Mouse (Mus musculus): ENCODE data around the gene Sult2b1.

Gene Sult2b1

DNA sequence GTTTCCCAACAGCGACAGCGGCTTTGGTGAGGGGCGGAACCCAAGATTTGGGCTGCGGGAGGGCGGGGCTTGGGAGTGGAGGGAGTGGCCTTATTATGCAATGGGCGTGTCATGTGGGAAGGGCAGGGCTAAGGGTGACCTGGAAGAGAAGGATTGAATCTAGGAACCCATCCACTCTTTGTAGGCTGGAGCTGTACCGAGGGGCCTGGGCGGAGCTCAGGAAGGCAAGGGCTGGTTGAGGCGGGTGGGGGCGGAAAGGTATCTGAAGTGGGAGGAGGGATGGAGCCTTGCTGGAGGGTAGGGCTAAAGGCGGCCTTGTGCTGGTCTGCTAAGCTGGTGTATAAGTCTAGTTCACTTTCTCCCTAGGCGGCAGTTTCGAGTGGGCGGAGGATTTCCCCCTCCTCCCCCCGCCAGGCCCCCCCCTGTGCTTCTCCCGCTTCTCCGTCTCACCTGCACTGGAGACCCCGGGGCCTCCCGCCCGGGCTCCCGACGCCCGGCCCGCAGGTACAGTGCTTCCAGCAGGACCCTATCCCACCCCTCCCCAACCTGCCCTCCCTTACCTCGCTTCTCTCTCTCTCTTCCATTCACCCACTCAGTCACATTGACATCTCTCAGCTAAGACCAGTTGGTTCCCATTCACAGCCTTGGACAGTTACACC is 16.2 kb upstream of the Sult2b1 start:
- peak; percentile 87 for DNase-seq (ENCODE audit: low read depth, low spot score)

DNA sequence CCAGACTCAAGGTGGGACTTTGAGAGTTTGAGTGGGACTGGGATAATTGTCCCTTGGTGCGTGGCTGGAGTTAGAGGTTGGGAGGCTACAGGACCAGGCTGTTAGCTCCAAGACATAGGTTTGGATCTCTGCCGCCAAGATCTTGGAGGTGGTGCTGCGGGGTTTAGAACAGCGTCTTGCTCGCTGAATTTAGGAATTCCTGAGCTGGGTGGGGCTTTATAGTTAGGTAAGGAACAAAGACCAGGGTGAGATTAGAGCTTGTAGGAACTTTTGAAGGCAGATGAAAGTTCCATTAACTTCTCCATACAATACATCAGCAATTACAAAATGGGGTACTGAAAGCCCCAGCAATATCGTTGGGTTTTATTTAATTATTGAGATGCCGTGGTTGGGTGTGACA is 15.5 kb upstream of the Sult2b1 start:
- DNase-seq (ENCODE audit: low read depth, low spot score) = no peak

DNA sequence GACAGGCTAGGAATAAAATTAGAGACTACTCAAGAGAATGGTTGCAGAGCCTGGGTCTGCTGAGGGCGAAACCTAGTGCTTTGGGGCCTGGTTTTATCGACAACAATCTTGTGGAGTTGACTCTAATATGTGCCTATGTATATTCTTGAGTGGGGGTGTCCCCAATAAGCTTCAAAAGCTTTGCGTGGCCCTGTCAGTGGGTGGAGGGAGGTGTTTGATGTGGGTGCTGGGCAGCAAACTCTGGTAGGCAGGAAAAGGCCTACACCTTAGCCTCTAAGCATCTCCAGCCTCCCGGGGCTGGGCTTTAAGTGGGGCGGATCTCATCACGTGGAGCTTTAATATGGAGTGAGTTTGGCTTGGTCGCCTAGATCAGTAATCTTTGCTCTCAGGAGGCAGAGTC is 14.5 kb upstream of the Sult2b1 start:
- peak; percentile 13 for DNase-seq (ENCODE audit: low read depth, low spot score)

DNA sequence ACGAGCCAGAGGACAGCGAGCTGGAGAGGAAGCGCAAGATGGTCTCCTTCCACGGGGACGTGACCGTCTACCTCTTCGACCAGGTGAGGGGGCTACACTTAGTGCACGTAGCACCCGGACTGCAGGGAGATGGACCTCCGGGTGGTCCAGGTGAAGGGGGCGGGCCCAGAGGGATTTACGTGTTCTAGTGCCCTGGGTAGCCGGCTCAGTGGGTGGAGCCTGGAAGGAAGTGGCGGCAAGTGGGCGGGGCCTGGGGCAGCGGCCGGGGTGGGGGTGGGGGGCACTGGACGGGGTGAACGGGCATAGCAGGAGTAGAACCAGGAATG is 14.0 kb upstream of the Sult2b1 start:
- peak; percentile 40 for DNase-seq (ENCODE audit: low read depth, low spot score)

DNA sequence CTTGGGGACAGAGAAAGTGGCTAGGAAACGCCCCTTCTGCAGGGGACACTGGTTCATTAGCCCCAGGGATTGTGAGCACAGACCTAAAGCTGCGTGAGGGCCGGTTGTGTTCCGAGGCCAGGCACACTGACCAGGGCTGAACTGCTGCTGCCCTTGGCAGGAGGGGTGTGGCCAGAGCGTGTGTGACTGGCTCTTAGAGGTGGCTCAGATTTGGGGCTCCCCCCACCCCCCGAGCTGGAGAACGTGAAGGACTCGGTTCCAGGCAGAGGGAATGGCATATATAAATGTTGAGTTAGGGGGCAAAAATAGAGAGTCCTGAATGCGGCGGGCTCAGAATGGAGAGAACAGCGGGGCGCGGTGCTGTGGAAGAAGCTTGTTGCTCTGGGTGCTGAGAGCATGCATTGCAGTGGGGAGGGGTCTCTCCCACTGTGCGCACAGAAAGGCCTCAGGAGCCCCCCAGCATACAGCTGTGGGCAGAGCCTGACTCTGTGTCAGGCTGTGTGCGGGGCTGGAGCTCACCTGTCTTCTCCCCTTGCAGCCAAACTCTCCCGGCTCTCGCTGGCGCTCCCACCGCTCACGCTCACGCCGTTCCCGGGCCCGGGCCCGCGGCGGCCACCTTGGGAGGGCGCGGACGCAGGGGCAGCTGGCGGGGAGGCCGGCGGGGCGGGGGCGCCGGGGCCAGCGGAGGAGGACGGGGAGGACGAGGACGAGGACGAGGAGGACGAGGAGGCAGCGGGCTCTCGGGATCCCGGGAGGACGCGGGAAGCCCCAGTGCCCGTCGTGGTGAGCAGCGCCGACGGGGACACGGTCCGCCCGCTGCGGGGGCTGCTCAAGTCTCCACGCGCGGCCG is 13.4 kb upstream of the Sult2b1 start:
- no peak for DNase-seq (ENCODE audit: low read depth, low spot score)

DNA sequence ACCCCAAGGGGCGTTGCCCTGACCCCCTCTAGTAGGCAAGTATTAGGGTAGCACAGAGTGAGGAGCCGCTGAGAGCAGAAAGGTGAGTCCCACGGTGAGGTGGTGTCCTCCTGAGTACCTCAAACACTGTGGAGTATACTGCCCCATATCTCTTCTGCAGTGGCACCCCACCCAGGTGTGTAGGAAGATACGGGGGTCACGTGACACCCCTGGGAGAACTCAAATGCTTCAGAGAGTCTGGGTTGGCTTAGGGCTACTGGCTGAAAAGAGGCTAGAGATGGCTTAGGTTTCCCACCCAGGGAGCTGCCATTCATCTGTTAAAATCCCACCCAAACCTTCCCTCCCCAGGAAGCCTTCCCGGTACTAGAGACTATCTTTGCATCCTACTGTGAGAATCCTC is 12.5 kb upstream of the Sult2b1 start:
- no peak for DNase-seq (ENCODE audit: low read depth, low spot score)

DNA sequence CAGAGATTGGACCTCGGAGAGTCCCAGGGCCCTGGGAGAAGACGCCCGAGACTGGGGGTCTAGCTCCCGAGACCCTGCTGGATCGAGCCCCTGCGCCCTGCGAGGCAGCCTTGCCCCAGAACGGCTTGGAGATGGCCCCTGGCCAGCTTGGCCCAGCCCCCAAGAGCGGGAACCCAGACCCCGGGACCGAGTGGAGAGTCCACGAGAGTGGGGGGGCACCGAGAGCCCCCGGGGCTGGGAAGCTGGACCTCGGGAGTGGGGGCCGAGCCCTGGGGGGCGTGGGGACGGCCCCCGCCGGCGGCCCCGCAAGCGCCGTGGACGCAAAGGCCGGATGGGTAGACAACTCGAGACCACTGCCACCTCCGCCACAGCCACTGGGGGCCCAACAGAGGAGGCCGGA is 10.5 kb upstream of the Sult2b1 start:
- no peak for DNase-seq (ENCODE audit: low read depth, low spot score)

DNA sequence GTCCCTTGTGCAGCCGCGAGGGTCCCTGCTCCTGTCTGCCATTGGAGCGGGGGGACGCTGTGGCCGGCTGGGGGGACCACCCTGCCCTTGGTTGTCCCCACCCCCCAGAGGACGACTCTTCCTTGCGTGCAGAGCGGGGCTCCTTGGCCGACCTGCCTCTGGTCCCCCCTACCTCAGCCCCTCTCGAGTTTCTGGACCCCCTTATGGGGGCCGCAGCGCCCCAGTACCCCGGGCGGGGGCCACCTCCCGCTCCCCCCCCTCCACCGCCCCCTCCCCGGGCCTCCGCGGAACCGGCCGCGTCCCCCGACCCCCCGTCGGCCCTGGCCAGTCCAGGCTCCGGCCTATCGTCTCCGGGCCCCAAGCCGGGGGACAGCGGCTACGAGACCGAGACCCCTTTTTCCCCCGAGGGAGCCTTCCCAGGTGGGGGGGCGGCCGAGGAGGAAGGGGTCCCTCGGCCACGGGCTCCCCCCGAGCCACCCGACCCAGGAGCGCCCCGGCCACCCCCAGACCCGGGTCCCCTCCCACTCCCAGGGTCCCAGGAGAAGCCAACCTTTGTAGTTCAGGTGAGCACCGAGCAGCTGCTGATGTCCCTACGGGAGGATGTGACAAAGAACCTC is 9.6 kb upstream of the Sult2b1 start:
- DNase-seq (ENCODE audit: low read depth, low spot score) = no peak

DNA sequence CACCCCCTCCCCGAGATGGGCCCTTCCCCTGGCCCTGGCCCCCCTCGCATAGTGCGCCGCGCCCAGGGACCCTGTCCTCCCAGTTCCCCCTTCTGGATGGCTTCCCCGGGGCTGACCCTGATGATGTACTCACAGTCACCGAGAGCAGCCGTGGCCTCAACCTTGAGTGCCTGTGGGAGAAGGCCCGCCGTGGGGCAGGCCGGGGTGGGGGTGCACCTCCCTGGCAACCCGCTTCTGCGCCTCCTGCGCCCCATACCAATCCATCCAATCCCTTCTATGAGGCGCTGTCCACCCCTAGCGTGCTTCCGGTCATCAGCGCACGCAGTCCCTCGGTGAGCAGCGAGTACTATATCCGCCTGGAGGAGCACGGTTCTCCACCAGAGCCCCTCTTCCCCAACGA is 8.8 kb upstream of the Sult2b1 start:
- DNase-seq (ENCODE audit: low read depth, low spot score) = no peak

DNA sequence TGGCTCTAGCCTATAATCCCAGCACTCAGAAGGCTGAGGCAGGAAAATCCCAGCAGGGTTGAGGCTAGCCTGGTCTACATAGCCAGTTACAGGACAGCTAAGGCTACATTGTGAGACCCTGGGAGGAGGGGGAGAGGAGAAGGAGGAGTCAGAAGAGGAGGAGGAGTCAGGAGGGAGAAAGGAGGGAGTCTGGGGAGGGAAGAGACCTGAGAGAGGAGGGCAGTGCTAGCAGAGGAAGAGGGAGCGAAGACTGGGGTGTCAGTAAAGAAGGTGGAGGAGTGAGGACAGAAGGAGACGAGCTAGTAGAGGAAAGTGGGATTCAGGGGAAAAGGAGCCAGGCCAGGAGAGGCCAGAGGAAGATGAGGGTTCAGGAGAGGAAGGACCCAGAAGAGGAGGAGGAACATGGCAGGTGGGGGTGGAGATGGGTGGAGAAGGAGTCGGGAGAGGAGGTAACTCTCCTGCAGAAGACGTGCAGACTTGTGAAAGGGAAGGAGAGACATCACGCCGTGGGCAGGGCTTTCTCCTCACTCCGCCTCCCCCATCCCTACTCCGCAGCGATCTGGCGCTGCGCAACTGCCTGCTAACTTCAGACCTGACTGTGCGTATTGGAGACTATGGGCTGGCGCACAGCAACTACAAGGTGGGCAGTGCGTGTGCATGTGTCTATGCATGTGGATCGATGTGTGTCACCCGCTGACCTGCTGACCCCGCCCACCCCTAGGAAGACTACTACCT is 7.5 kb upstream of the Sult2b1 start:
- no peak for DNase-seq (ENCODE audit: low read depth, low spot score)

DNA sequence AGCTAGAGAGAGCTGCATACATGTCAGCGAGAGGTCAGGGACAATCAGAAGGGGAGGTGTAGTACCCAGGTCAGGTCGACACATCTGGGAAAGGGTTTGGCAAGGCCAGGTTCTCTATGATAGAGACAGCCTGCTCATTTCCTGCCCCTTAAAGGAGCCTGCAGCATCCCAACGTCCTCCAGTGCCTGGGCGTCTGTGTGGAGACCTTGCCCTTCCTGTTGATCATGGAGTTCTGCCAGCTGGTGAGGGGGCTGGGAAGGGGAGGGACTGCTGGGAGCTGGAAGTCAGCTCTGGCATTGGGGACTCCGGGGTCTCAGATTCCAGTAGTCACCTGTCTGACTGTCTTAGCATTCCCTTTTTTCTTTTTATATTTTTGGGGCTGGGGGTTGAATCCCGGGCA is 6.3 kb upstream of the Sult2b1 start:
- DNase-seq (ENCODE audit: low read depth, low spot score) = no peak

DNA sequence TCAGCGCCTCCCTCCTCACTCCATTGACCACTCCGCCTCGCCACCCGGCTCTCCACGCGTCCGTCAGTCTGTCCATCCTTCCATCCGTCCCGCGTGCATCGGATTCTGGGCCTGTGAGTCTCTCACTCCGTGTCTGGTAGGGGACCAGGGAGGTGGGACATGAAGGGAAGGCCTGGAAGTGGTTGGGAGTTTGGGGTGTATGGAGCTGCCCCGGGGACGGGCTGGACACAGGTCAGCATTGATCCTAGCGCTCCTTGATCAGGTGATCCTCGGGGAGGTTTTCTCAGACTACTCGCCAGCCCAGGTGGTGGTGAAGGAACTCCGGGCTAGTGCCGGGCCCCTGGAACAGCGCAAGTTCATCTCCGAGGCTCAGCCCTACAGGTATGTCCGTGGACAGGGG is 3.2 kb upstream of the Sult2b1 start:
- DNase-seq (ENCODE audit: low read depth, low spot score) = no peak

DNA sequence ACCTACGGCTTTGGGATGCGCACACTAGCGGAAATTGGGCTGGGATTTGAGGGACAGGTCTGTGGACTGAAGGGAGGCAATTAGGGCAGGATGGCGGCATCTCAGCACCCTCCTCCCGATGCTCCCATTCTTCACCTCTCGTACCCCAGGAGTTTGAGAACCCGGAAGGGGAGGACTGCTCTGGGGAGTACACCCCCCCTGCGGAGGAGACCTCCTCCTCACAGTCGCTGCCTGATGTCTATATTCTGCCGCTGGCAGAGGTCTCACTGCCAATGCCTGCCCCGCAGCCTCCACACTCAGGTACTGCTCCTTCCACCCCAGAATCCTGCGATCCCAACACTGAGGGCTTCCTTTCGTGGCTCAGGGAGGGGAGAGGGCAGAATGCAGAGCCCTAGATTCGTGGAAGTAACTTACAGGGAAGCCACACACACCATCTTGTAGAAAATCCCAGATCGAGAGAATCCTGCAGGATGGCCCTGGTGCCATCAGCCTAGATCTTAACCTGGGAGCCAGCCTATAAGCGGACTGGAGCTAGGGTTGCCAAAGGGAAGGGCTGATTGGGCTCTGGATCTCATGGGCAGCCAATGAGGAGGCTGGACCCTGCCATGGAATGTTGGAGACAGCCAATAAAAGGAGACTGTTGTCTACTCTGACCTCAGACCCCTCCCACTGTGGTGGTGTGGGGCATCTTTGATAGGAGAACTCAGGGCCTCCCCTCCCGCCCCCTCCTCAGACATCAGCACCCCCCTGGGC is 2.4 kb upstream of the Sult2b1 start:
- no peak for DNase-seq (ENCODE audit: low read depth, low spot score)

DNA sequence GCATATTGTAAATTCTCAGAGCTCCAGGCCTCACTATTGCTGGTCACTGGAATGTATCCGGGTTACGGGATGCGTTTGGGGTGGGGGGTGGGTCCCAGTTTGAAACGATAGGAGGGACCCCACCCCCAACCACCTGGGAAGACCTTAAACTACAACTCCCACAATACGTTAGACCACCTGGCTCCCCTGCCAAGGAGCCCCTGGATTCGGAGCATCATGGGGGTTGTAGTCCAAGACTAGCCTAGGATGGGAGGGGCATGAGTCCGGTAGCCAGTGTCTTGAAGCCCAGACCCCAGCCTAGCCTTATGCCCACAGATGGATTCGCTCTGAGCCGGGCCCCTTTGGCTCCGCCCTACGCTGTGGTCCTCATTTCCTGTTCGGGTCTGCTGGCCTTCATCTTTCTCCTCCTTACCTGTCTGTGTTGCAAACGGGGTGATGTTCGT is 1.7 kb upstream of the Sult2b1 start:
- no peak for DNase-seq (ENCODE audit: low read depth, low spot score)

DNA sequence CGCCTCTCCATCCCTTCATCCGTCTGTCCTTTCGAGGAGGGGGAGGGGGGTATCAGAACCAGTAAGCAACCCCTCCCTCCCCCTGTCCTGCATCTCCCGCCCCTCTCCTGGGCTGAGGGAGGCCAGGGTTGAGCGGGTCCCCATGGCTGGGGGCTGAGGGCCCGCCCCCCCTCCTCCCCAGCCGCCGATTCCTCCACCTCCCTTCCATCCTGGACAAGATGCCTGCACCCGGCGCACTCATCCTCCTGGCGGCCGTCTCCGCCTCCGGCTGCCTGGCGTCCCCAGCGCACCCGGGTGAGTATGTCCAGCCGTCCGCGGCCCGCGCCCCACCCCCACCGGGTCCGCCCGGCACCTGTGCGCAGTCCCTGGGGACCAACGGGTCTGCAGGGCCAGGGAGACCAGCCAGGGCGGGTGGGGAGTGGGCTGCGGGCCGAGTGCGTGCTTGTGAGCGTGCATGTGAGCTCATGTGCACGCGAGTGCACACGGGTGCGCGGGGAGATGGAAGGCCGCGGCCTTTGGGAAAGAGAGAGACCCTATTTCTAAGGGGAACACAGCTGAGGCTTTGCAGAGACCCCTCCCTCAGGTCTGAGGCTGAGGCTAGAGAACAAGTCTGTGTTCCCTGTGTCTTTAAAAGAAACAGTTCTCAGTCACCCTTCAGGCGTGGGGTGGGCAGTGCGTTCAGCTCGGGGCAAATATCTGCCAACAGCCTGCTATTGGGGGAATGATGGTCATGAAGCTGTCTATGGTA is 1.1 kb upstream of the Sult2b1 start:
- DNase-seq (ENCODE audit: low read depth, low spot score) = no peak

DNA sequence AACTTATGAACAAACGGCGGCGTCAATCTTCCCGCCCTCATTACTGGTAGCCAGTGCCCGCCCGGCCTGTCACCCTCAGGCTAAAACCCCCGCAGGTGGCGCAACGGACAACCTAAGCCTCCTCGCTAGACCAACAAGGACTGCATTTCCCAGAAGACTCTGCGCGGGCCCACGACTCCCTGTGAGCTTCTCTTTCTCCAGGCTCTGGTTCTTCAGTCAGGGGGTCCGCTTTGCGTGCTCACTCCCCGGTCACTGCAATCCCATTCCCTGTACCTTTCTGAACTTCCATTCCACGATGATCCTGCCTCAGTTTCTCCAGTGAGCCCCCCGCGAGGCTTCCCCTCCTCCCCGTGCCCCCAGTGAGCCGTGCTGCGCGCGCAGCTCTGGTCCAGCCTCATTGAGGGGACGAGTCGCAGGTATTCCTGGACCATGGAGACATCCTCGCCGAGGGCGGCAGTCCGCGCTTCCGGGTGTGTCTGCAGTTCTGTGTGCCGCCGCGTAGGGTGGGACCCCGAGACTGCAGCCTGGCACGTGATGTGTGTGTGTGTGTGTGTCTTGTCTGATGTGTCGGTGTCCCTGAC is 868 bp downstream of the Sult2b1 start, which contains the start of gene Lmtk3:
Gene Lmtk3, plus strand, starts transcription at position 228 of the 581 bp plus-strand sequence.
- peak; percentile 88 for DNase-seq (ENCODE audit: low read depth, low spot score)

DNA sequence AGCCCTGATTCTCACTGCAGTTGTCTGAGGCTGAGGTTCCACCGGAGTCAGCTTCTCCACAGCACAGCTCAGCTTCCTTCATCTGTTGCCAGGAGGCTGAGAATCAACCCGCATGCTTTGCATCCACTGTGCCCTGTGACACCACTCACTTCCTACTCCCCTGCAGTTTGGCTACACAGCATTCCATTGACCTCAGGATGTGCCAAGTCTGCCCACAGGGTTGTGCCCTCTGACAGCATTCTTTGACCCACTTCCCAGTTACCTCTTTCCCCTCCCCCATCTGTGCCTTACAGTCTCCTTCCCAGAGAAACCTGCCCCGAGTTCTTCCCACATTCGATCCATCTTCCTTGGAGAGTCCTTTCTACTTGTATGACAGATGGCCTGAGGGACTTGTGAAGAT is 2.2 kb downstream of the Sult2b1 start:
- no peak for DNase-seq (ENCODE audit: low read depth, low spot score)

DNA sequence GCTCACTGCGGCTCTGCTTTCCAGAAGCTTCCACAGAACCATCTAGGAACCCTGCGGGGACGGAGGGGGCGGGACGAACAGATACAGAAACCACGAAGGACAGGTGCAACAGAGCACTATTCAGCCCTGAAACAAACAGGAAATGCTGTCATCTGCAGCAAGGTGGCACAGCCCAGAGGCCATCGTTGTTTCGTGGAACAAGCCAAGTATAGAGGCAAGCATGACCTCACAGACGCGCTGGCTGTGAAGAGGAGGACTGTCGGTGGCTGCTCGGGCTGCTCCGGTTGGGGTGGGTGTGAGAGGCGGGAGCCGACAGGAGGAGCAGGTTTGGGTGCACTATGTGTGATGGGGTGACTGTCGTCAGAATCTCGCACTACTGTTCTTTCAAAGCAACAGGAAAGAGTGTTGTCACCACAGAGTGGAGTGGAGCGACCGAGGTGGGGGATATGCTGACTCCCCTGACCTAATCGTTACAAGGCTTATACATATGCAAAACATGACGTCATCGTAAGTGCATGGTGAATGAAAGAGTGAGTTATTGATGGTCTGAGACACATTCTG is 5.3 kb downstream of the Sult2b1 start:
- DNase-seq (ENCODE audit: low read depth, low spot score) = peak; percentile 69

DNA sequence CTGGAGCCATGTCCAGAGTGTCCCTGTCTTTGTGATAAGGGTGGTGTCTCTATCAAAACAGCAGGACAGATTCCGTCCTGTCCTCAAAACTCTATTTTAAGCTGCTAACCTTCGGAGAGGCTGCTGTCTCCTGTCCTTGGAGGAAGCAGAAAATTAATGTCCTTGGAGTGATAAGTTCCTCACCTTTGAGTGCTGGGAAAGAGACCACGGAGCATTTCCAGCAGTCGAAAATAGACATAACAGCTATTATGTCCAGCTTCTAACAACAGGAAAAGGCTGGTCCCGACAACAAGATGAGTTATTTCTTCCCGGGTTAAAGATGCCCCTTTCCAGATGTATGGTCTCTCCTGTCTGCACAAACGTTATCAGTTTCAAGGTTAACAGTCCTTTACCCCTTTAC is 9.2 kb downstream of the Sult2b1 start:
- no peak for DNase-seq (ENCODE audit: low read depth, low spot score)

DNA sequence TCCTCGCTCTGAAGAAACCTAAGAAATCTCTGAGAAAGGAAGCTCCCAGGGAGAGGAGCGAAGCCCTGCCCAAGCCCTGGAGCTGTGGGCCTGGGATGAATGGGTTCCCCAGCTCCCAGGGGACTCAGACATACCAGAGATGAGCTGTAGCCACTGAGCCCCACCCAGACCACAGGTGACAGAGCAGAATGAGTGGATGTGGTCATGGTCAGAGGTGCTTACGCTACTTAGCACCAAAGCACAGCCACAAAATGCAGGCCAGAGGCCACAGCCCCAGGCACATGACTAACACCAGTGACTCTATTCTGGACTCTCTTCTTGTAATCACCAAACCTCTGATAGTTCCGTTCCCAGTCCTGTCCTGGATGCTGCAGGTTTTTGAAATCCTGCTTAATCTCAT is 13.4 kb downstream of the Sult2b1 start:
- DNase-seq (ENCODE audit: low read depth, low spot score) = no peak
